Mouse (Mus musculus) inflammation-experienced regulatory T-cells, adult 6 months (primary cell): Measurements from ENCODE around the gene Gm28269. TPM values are rescaled to one million over a fixed set of nuclear protein-coding genes. Genes with fewer than 3 reads are reported as not detected.

Experiments used
- ATAC-seq: one replicate; pipeline ENCODE4 v1.8.0; 2017
- polyA plus RNA-seq, 3 experiments: library from polyadenylated mRNA; unstranded; fragments of 100-300 nt; shearing (Covaris generic); gene quantifications; one replicate each; pipeline ENCODE4 v1.2.1; 2017

Gene Gm28269
- polyA plus RNA-seq = not detected

DNA sequence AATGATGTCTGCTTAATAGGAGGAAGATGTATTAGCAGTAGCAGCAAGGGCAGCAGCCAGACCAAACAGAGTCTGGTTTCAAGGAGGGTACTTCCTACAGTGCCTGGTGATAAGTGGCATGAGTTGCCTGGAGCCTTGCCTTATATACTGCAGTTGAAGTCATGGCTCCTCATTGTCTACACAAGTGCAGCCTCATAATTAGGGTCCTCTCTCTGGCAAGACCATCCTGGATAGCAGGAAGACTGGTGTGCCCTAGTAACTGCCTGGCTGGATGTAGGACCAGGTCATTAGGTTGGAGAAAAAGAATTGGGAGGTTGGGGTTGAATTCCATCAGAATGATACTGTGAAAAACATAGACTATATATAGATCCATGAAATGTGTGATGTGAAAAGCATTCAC, at the start of gene Gm28269:
Gene Gm28269, minus strand, starts transcription at position 101 of the 400 bp plus-strand sequence.
- no peak for ATAC-seq

DNA sequence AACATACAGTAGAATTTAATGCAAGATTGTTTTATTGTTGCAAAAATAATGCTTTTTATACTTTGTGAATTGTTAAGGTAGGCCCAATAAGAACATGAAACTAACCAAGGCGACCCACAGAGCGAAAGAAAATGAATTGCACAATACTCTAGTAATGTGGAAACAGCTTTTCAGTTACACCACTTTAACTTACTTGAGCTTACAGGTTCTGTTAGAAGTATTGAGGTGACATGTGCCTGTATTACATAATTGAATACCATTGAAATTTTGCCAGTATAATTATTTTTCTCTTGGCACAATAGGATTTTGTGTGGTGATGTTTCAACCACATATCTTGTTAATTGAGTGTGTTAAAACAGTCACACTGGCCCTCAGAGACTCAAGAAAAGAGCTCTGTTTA, 28.0 kb downstream of the Gm28269 start:
- ATAC-seq = no peak

DNA sequence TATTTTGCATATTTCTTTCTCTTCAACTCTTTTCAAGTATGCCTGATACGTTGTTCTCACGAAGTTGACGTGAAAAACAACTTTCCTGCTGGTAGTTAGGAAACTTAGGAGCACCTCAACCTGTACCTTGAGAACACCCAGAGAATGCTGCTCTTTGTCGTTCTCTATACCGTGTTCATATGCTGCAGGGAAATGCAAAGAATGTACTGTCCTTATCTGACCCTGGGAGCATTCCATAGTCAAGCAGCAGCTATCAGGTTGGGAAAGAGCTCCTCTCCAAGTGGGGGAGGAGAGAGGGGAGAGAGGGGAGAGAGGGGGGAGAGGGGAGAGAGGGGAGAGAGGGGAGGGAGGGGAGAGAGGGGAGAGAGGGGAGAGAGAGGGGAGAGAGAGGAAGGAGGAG, 29.6 kb downstream of the Gm28269 start:
- ATAC-seq = no peak

DNA sequence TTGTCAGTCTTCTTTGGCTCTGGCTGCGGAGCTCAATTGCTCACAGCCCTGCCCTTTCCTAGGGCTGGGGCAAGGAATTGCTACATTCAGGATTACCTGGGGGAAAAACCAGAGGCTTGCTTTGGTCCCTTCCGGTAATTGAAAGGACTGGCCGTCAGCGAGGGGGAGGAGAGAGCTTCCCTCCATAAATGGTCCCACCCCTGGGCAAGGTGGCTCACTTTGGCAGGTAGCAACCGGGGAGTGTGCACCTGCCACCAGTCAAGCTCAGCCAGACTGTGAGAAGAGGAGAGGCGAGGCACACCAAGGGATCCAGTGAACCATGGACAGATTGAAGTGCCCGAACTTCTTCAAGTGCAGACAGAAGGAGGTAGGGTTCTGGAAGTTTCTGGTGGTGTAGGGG, 30.1 kb downstream of the Gm28269 start, which contains the start of gene Slc6a14:
Gene Slc6a14, plus strand, starts transcription at position 68 of the 400 bp plus-strand sequence.
- no peak for ATAC-seq

DNA sequence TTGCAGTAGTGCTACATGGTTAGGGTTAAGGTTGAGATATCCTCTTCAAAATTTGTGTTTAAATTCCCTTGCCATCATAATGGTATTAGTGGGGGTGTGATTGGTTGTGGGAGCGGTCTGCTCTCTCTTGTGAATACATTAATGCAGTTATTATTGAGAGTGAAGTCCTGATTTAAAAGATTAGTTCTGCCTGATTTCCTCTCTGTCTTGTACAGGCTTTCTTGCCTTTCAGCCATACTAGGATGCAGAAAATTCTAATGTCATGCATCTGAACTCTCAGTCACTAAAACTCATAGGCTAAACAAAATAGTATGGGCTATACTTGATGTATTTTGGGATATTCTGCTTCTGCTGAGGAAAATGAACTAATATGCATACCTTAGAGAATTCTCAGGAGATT, 40.4 kb downstream of the Gm28269 start:
- no peak for ATAC-seq

DNA sequence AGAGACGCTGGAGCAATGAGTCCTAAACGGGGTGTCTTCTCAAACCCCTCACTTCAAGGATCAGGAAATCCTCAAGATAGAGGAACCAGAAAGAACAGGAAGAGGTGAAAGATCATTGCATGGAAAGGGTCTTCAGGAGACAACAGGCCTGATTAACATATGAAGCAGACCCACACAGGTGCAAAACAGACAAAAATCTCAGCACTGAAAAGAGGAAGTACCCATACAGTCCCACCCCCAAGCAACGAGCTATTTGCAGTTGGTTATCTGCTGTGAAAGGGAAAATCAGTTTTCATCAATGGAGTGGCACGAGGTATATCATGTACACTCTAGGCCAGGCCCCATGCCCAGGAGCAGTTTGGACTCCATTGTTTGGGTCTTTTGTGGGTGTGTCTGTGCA, 43.3 kb downstream of the Gm28269 start:
- ATAC-seq = no peak

DNA sequence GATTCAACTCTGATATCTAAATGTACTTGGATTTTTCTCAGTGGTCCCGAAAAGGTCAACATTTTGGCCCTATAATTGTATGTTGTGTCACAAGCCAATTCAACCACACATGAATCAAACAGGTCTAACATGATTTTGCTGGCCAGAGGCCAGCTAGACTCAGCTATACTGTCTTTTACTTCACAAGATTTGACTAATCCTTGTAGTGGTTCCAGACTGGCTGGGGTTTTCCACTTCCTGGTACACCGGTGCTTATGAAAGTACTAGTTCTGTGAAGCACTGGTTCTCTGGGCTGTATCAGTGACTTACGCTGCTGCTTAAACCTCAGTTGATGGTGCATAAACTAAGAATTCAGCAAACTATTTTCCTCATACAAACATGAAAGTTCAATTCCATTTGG, 49.2 kb downstream of the Gm28269 start:
- ATAC-seq = no peak

DNA sequence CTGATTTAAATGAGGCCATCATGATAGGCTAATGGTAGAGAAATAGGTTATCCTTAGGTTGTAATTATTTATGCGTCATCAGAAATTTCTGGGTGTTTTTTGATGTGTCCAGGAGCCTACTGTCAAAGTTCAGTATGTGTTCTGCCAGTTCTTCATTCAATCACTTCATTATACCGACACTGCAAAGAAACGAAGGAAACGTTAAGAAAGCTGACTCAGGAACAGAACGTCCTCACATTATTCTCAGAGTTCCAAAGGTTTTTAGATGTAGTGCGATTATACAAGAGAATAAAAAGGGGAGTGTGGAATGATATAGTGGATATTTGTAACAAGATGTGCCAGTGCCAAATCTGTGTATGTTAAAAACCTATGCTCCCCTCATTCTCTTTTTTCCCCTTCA, 49.7 kb downstream of the Gm28269 start:
- no peak for ATAC-seq

Other genes starting within 250 kb of the Gm28269 start
- not detected for gene Slc6a14, start 30.2 kb downstream of the Gm28269 start, polyA plus RNA-seq